Mouse (Mus musculus) embryonic fibroblast, embryonic 13.5 days (primary cell): Measurements from ENCODE around the gene Plekha4. TPM values are rescaled to one million over a fixed set of nuclear protein-coding genes. Genes with fewer than 3 reads are reported as not detected.

Experiments
- H3K27ac ChIP-seq: 2 replicates; pipeline ENCODE4 v1.5.1; 2012; ENCODE audit warnings: low read length, control low read depth, inconsistent platforms; ENCODE audit not compliant: insufficient read depth
- H3K4me1 ChIP-seq: 2 replicates; pipeline ENCODE4 v1.6.1; 2011; ENCODE audit warnings: low read length; ENCODE audit not compliant: control insufficient read depth, insufficient read depth
- H3K4me3 ChIP-seq: 2 replicates; pipeline ENCODE4 v1.5.1; 2011; ENCODE audit warnings: mild to moderate bottlenecking, control low read depth, low read length; ENCODE audit not compliant: insufficient read depth
- CTCF ChIP-seq: IDR thresholded peaks from 2 replicates; pipeline ENCODE4 v1.5.1; 2011; ENCODE audit warnings: mild to moderate bottlenecking, control low read depth, low read length, moderate library complexity, borderline replicate concordance; ENCODE audit not compliant: insufficient read depth
- POLR2A ChIP-seq: IDR thresholded peaks from 2 replicates; pipeline ENCODE4 v1.6.1; 2011; ENCODE audit warnings: low read depth, mild to moderate bottlenecking, control low read depth, low read length, moderate library complexity
- polyA plus RNA-seq: library from polyadenylated mRNA; stranded (reverse); fragments of >200 nt; gene quantifications from 2 replicates; pipeline ENCODE4 v1.2.4, GENCODE M21; 2011; ENCODE audit warnings: low read depth; ENCODE audit not compliant: missing spikeins, insufficient read length

Plekha4 gene
- polyA plus RNA-seq, 1 experiment = 11.4 TPM

- TF ChIP-seq CTCF (no peak), POLR2A (no peak)
- H3K27ac ChIP-seq = no peak overlapping the region
- H3K4me1 ChIP-seq = peaks cover 5% of the 10 kb centered on the region; the same call in 1 of the 2 replicates
- no peak overlapping the region for H3K4me3 ChIP-seq
These were observed 38.3 kb upstream of the Plekha4 start for GRCm38 (mm10) chr7:45487861-45488292.

DNA sequence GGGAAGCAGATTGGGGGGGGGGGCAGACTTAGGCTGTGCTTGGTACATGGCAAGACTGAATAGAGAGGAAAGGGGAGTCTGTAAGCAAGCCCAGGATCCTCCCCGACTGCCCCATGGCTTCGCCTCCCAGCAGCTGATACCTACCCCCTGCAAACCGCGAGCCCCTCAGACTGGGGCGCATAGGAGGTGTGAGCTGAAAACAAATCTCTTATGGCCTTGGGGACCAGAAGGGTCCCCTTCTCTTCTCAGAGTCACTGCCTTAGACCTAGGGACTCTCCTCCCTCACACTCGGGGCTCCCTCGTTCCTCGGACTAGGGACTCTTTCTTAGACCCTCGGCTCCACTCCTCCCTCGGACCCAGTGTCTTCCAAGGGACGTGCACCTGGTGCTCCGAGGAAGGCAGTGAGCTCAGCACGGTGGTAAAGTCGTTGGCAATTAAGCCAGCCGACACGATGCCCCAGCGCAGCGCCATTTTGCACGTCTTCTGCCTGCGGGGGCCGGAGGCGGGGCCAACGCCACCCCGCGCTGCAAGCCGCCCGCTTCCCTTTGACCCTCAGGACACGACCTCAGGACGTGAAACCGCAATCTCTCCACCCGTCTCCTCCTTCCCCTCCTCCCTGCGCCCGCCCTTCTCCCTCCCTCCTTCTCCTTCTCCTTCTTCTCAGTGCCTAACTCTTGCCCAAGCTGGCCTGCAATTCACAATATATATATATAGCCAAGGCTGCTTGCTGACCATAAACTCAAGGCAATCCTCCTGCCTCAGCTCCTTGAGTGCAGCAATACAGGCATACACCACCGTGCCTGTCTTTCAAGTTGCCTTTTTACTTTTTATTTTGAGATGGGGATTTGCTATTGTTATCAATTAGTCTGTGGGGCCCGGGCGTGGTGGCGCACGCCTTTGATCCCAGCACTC, 37.6 kb upstream of the Plekha4 start, which contains the start of gene Dhdh:
Gene Dhdh (minus strand): TSS at position 513 of the 912 bp plus-strand sequence.
- H3K4me3 ChIP-seq = 0 out of 2 replicates have a peak within 1 kb of the TSS, but pooled peaks have one; percentile 3
- H3K27ac ChIP-seq = no peak within 1 kb of the TSS
- peak; percentile 51; the same call in 1 of the 2 replicates for TF ChIP-seq POLR2A
- no peak for TF ChIP-seq CTCF
- peaks cover 5% of the 10 kb centered on the region; the same call in 1 of the 2 replicates for H3K4me1 ChIP-seq

DNA sequence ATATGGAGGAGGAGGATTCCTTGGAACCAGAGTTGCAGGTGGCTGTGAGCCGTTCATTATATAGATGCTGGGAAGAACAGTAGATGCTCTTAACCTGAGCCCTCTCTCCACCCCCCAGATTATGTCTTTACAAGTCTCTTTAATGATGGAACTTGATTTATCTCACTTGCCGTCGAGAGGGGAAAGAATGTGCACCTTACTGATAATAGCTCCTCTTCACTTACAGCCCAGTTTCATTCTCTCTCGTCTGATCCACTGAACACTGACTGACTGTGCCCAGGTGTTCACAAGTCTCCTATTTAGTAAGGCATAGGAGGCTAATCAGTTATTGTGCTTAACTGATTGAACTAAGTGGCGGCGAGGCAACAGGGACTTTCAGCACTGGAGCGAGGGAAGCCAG, 36.6 kb upstream of the Plekha4 start:
- no peak for TF ChIP-seq POLR2A
- TF ChIP-seq CTCF = no peak
- peaks cover 5% of the 10 kb centered on the region; the same call in 1 of the 2 replicates for H3K4me1 ChIP-seq
- H3K27ac ChIP-seq = no peak overlapping the region
- no peak overlapping the region for H3K4me3 ChIP-seq

DNA sequence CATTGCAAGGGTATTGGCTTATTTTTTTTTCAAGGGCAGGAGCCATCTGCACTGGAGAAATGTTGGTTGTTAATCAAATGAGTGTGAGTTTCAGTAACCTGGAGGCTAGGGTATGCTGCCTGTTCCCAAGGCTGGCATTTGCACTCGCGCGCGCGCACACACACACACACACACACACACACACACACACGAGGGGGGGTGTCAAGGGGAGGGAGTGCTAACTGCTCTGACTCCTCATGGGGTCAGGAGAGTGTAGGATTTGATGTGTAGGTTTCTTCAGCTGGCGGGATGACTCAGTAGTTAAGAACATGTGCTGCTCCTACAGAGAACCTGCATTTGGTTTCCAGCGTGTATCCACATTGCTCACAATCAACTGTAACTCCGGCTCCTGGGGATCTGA, 35.3 kb upstream of the Plekha4 start:
- H3K27ac ChIP-seq = 0 out of 2 replicates have a peak overlapping the region, but pooled peaks have one; percentile 10

DNA sequence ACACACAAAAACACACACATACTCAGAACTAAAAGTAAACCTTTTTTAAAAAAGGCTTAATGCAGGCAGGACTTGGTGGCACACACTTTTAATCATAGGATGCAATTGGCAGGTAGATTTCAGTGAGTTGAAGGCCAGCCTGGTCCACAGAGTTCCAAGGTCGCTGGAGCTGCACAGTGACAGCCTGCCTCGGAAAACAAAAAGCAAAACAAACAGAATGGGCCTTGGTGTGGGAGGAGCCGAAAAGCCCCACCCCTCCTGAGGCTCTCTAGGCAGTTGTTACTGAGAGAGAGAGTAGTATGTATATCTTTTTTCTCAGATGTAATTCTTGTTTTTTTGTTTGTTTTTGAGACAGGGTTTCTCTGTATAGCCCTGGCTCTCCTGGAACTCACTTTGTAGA, 34.9 kb upstream of the Plekha4 start:
- H3K4me1 ChIP-seq = peaks cover 5% of the 10 kb centered on the region; the same call in 1 of the 2 replicates
- TF ChIP-seq CTCF (no peak), POLR2A (no peak)
- 0 out of 2 replicates have a peak overlapping the region, but pooled peaks have one; percentile 10 for H3K27ac ChIP-seq
- H3K4me3 ChIP-seq = no peak overlapping the region

More for the DNA sequence above, 35.3 kb upstream of the Plekha4 start:
- no peak overlapping the region for H3K4me3 ChIP-seq
- TF ChIP-seq CTCF = no peak
- no peak for TF ChIP-seq POLR2A
- peaks cover 5% of the 10 kb centered on the region; the same call in 1 of the 2 replicates for H3K4me1 ChIP-seq

DNA sequence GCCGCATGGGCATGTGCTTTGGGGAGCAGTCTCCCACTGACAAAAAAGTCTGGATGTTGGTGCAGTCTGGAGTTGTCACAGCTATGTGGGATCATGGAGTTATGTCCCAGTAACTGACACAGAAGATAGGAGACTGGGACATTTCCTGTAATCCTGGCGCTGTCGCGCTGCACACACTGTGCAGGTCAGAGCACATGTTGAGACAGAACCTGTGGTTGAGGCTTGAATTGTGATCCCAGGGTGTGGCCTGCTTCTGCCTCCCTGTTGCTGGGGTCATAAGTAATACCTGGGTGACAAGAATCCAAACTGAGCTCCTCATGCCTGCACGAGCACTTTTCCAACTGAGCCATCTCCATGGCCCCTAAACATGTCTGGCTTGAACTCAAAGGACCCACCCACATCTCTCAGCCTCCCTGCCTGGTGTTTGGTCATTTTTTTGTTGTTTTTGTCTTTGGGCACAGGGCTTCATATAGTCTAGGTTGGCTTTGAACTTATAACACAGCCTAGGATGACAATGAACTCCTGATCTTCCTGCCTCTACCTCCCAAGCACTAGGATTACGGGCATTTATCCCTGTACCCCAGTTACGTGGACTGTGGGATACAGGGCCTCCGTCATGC, 33.8 kb upstream of the Plekha4 start:
- H3K27ac ChIP-seq = no peak overlapping the region
- TF ChIP-seq CTCF (no peak), POLR2A (no peak)
- no peak overlapping the region for H3K4me3 ChIP-seq
- peaks cover 5% of the 10 kb centered on the region; the same call in 1 of the 2 replicates for H3K4me1 ChIP-seq

GRCm38 (mm10) chr7:45492951-45493350, 33.2 kb upstream of the Plekha4 start:
- Histone ChIP-seq H3K4me1 (peaks cover 5% of the 10 kb centered on the region; the same call in 1 of the 2 replicates), H3K27ac (no peak overlapping the region), H3K4me3 (no peak overlapping the region)
- no peak for TF ChIP-seq POLR2A
- no peak for TF ChIP-seq CTCF

- H3K4me1 ChIP-seq = peaks cover 5% of the 10 kb centered on the region; the same call in 1 of the 2 replicates
- no peak overlapping the region for H3K4me3 ChIP-seq
- H3K27ac ChIP-seq = no peak overlapping the region
- TF ChIP-seq CTCF (no peak), POLR2A (no peak)
These were observed 31.6 kb upstream of the Plekha4 start for GRCm38 (mm10) chr7:45494548-45494947.

- H3K4me3 ChIP-seq = no peak overlapping the region
- H3K4me1 ChIP-seq = no peaks in the 10 kb centered on the region
- no peak for TF ChIP-seq POLR2A
- no peak for TF ChIP-seq CTCF
- no peak overlapping the region for H3K27ac ChIP-seq
These were observed 27.7 kb upstream of the Plekha4 start for GRCm38 (mm10) chr7:45498427-45498826.
